Mouse (Mus musculus): ENCODE data around the gene Dhx57. TPM values are rescaled to one million over a fixed set of nuclear protein-coding genes. Genes with fewer than 3 reads are reported as not detected.

Dhx57 gene
- polyA plus RNA-seq, 1 experiment: 5.0 TPM

- no peak for TF ChIP-seq CTCF (IDR thresholded peaks at IDR 0.05; ENCODE audit: control insufficient read depth, insufficient read depth, insufficient replicate concordance, low read depth, low read length)
- no peak for TF ChIP-seq POLR2A (IDR thresholded peaks at IDR 0.05; ENCODE audit: control insufficient read depth, low read depth, low read length)
- Histone ChIP-seq H3K27me3 (ENCODE audit: control insufficient read depth, insufficient read depth, low read length) (no peaks in the 10 kb centered on the region), H3K4me3 (ENCODE audit: control insufficient read depth, low read depth, low read length) (no peak overlapping the region), H3K36me3 (ENCODE audit: control insufficient read depth, insufficient read depth, low read length) (peaks cover 3% of the 10 kb centered on the region; the same call in 1 of the 2 replicates), H3K4me1 (ENCODE audit: control insufficient read depth, insufficient read depth, low read length) (no peaks in the 10 kb centered on the region), H3K27ac (ENCODE audit: control insufficient read depth, insufficient read depth, low read depth, low read length) (no peak overlapping the region)
Measured at GRCm38 (mm10) chr17:80267065-80267464, 23.2 kb downstream of the Dhx57 start.

- no peak for TF ChIP-seq POLR2A (IDR thresholded peaks at IDR 0.05; ENCODE audit: control insufficient read depth, low read depth, low read length)
- no peak for TF ChIP-seq CTCF (IDR thresholded peaks at IDR 0.05; ENCODE audit: control insufficient read depth, insufficient read depth, insufficient replicate concordance, low read depth, low read length)
- H3K27me3 ChIP-seq (ENCODE audit: control insufficient read depth, insufficient read depth, low read length): no peaks in the 10 kb centered on the region
- no peak overlapping the region for H3K4me3 ChIP-seq (ENCODE audit: control insufficient read depth, low read depth, low read length)
- H3K4me1 ChIP-seq (ENCODE audit: control insufficient read depth, insufficient read depth, low read length): no peaks in the 10 kb centered on the region; the same call in 1 of the 2 replicates
- peaks cover 3% of the 10 kb centered on the region; the same call in 1 of the 2 replicates for H3K36me3 ChIP-seq (ENCODE audit: control insufficient read depth, insufficient read depth, low read length)
- peak overlapping the region; percentile 45; the same call in 1 of the 2 replicates for H3K27ac ChIP-seq (ENCODE audit: control insufficient read depth, insufficient read depth, low read depth, low read length)
Measured at GRCm38 (mm10) chr17:80255208-80255607, 35.1 kb downstream of the Dhx57 start.

- peaks cover 3% of the 10 kb centered on the region for H3K36me3 ChIP-seq (ENCODE audit: control insufficient read depth, insufficient read depth, low read length)
- no peaks in the 10 kb centered on the region; the same call in 1 of the 2 replicates for H3K4me1 ChIP-seq (ENCODE audit: control insufficient read depth, insufficient read depth, low read length)
- no peaks in the 10 kb centered on the region for H3K27me3 ChIP-seq (ENCODE audit: control insufficient read depth, insufficient read depth, low read length)
- H3K27ac ChIP-seq (ENCODE audit: control insufficient read depth, insufficient read depth, low read depth, low read length): peak overlapping the region; percentile 73
- no peak overlapping the region for H3K4me3 ChIP-seq (ENCODE audit: control insufficient read depth, low read depth, low read length)
- no peak for TF ChIP-seq CTCF (IDR thresholded peaks at IDR 0.05; ENCODE audit: control insufficient read depth, insufficient read depth, insufficient replicate concordance, low read depth, low read length)
- no peak for TF ChIP-seq POLR2A (IDR thresholded peaks at IDR 0.05; ENCODE audit: control insufficient read depth, low read depth, low read length)
Measured at GRCm38 (mm10) chr17:80254421-80254820, 35.9 kb downstream of the Dhx57 start.

DNA sequence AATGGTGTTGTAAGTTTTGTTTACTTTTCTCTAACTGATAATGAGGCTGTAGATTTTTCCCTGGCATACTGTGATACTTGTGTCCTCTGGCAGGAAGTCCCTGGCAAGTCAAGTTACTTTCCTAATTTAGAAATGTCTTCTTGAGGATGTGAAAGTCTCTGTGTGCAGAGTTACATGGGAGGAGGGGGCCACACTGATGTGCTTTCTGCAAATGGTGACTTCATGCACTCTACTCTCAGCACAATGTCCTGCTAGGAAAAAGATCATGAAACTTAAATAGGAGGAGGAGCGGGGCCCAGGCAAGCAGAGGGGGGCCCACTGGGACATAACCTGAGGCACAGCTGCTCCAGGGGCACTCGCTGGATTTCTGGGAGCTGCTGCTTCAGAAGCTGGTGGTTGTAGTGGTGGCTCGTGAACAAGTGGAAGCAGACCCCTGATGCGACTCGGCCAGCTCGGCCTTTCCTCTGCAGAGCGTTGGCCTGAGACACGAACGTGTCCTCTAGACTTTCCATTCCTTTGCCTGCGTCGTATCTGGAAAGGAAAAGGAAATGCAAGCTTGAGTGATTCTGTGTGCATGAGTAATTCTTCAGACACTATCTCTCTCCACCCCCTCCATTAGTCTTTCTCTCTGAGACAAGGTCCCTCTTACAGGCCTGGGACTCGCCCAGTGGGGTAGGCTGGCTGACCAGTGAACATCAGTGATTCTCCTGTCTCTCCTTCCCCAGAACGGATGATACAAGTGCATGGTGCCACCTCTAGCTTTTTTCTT, 37.3 kb downstream of the Dhx57 start:
- no peaks in the 10 kb centered on the region; the same call in 1 of the 2 replicates for H3K4me1 ChIP-seq (ENCODE audit: control insufficient read depth, insufficient read depth, low read length)
- H3K27me3 ChIP-seq (ENCODE audit: control insufficient read depth, insufficient read depth, low read length): no peaks in the 10 kb centered on the region
- H3K36me3 ChIP-seq (ENCODE audit: control insufficient read depth, insufficient read depth, low read length): peaks cover 3% of the 10 kb centered on the region
- H3K27ac ChIP-seq (ENCODE audit: control insufficient read depth, insufficient read depth, low read depth, low read length): 0 out of 2 replicates have a peak overlapping the region, but pooled peaks have one; percentile 41
- no peak overlapping the region for H3K4me3 ChIP-seq (ENCODE audit: control insufficient read depth, low read depth, low read length)
- no peak for TF ChIP-seq CTCF (IDR thresholded peaks at IDR 0.05; ENCODE audit: control insufficient read depth, insufficient read depth, insufficient replicate concordance, low read depth, low read length)
- no peak for TF ChIP-seq POLR2A (IDR thresholded peaks at IDR 0.05; ENCODE audit: control insufficient read depth, low read depth, low read length)

DNA sequence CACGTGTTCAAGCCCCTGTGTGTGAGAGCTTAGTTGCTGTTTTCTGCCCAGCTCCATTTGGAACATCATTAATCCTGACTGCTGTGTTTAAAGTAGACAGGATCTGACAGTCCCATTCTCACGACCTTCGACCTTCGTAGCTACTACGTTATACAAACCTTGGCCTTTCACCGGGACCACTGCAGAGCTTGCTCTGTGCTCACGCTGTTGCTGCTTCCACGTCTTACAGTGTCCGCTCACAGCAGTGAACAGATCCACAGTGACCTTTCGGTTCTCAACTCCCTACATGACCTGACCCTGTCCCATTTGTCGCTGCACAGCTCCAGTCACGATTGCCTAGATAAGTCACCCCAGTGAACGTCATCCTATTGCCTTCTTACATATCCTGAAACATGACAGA, 47.2 kb downstream of the Dhx57 start:
- Histone ChIP-seq H3K27me3 (ENCODE audit: control insufficient read depth, insufficient read depth, low read length) (no peaks in the 10 kb centered on the region), H3K4me1 (ENCODE audit: control insufficient read depth, insufficient read depth, low read length) (no peaks in the 10 kb centered on the region), H3K36me3 (ENCODE audit: control insufficient read depth, insufficient read depth, low read length) (peaks cover 7% of the 10 kb centered on the region), H3K27ac (ENCODE audit: control insufficient read depth, insufficient read depth, low read depth, low read length) (no peak overlapping the region), H3K4me3 (ENCODE audit: control insufficient read depth, low read depth, low read length) (no peak overlapping the region)
- TF ChIP-seq POLR2A (IDR thresholded peaks at IDR 0.05; ENCODE audit: control insufficient read depth, low read depth, low read length): no peak

DNA sequence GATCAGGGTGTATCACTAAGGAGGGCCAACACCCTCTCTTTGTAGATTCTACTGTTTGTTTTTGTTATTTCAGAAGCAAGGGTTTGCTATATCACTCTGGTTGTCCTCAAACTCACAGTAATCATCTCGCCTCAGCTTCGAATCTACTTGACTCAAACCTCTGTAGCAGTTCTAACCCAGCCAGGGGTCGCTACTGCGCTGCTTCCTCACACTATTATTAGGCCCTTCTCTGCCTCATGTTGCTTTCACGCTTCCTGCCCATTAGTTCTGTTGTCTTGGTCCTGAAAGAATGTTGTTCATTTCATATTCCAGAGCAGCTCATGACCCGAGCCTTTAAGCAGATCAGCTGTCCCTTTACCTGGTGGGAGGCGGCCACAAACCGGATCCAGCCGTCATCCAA, 48.7 kb downstream of the Dhx57 start:
- Histone ChIP-seq H3K4me1 (ENCODE audit: control insufficient read depth, insufficient read depth, low read length) (no peaks in the 10 kb centered on the region), H3K4me3 (ENCODE audit: control insufficient read depth, low read depth, low read length) (no peak overlapping the region), H3K36me3 (ENCODE audit: control insufficient read depth, insufficient read depth, low read length) (peaks cover 7% of the 10 kb centered on the region), H3K27me3 (ENCODE audit: control insufficient read depth, insufficient read depth, low read length) (no peaks in the 10 kb centered on the region), H3K27ac (ENCODE audit: control insufficient read depth, insufficient read depth, low read depth, low read length) (no peak overlapping the region)
- TF ChIP-seq POLR2A (IDR thresholded peaks at IDR 0.05; ENCODE audit: control insufficient read depth, low read depth, low read length) (no peak), CTCF (IDR thresholded peaks at IDR 0.05; ENCODE audit: control insufficient read depth, insufficient read depth, insufficient replicate concordance, low read depth, low read length) (no peak)

DNA sequence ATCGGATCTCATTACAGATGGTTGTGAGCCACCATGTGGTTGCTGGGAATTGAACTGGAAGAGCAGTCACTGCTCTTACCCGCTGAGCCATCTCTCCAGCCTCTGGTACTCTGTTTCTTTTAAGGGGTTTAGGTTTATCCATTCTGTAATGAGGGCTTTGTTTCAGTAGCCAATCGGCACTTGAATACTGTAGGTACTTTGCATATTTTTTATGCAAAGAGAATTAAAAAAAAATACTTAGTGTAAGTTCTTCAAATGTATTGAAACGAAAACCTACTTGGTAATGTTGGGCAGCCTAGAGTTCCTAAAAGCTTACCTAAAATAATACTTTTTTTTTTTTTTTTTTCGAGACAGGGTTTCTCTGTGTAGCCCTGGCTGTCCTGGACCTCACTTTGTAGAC, 52.8 kb downstream of the Dhx57 start:
- Histone ChIP-seq H3K36me3 (ENCODE audit: control insufficient read depth, insufficient read depth, low read length) (peaks cover 3% of the 10 kb centered on the region), H3K4me1 (ENCODE audit: control insufficient read depth, insufficient read depth, low read length) (no peaks in the 10 kb centered on the region), H3K4me3 (ENCODE audit: control insufficient read depth, low read depth, low read length) (no peak overlapping the region), H3K27ac (ENCODE audit: control insufficient read depth, insufficient read depth, low read depth, low read length) (no peak overlapping the region), H3K27me3 (ENCODE audit: control insufficient read depth, insufficient read depth, low read length) (no peaks in the 10 kb centered on the region)
- TF ChIP-seq CTCF (IDR thresholded peaks at IDR 0.05; ENCODE audit: control insufficient read depth, insufficient read depth, insufficient replicate concordance, low read depth, low read length): no peak
